Mouse (Mus musculus) heart, postnatal 4 days (tissue): ENCODE measurements around the gene Rere. TPM values are rescaled to one million over a fixed set of nuclear protein-coding genes. Genes with fewer than 3 reads are reported as not detected.

Experiments used
- DNase-seq: peaks from one replicate; pipeline ENCODE4 v3.0.0; 2021
- total RNA-seq, 2 experiments: library from RNA; stranded (reverse); gene quantifications; 2 replicates each; pipeline ENCODE4 v1.2.3; 2021

Rere gene
- total RNA-seq, 2 experiments from 2014 or later: 70.0 to 72.5 TPM

GRCm38 (mm10) chr4:150619011-150619410, 337.6 kb downstream of the Rere start:
- no peak for DNase-seq

GRCm38 (mm10) chr4:150622641-150623040, 341.2 kb downstream of the Rere start:
- no peak for DNase-seq

GRCm38 (mm10) chr4:150624214-150624823, 342.9 kb downstream of the Rere start:
- no peak for DNase-seq

- DNase-seq: no peak
Measured at GRCm38 (mm10) chr4:150624933-150625332, 343.5 kb downstream of the Rere start.

GRCm38 (mm10) chr4:150625425-150625824, 344.0 kb downstream of the Rere start:
- peak; percentile 84 for DNase-seq

GRCm38 (mm10) chr4:150625951-150626732, 344.7 kb downstream of the Rere start:
- peak; percentile 78 for DNase-seq

- peak; percentile 23 for DNase-seq
Measured at GRCm38 (mm10) chr4:150629266-150629665, 347.8 kb downstream of the Rere start.

GRCm38 (mm10) chr4:150635568-150635967, 354.1 kb downstream of the Rere start:
- DNase-seq: no peak

- no peak for DNase-seq
Measured at GRCm38 (mm10) chr4:150636635-150637034, 355.2 kb downstream of the Rere start.

GRCm38 (mm10) chr4:150644299-150644698, 362.9 kb downstream of the Rere start:
- no peak for DNase-seq

GRCm38 (mm10) chr4:150649327-150649726, 367.9 kb downstream of the Rere start:
- no peak for DNase-seq

- no peak for DNase-seq
Measured at GRCm38 (mm10) chr4:150651390-150652277, 370.2 kb downstream of the Rere start, which contains the start of gene Slc45a1. Slc45a1 (minus strand) TSS chr4:150652174.

GRCm38 (mm10) chr4:150653072-150653599, 371.7 kb downstream of the Rere start:
- no peak for DNase-seq

GRCm38 (mm10) chr4:150655989-150656388, 374.5 kb downstream of the Rere start:
- peak; percentile 92 for DNase-seq

- DNase-seq: peak; percentile 29
Measured at GRCm38 (mm10) chr4:150656504-150656903, 375.1 kb downstream of the Rere start.

GRCm38 (mm10) chr4:150659926-150660610, 378.6 kb downstream of the Rere start:
- DNase-seq: peak; percentile 41

- DNase-seq: no peak
Measured at GRCm38 (mm10) chr4:150661886-150662285, 380.4 kb downstream of the Rere start.

GRCm38 (mm10) chr4:150663192-150663591, 381.7 kb downstream of the Rere start:
- DNase-seq: peak; percentile 53

- peak; percentile 28 for DNase-seq
Measured at GRCm38 (mm10) chr4:150664726-150665125, 383.3 kb downstream of the Rere start.

- DNase-seq: no peak
Measured at GRCm38 (mm10) chr4:150665806-150666205, 384.4 kb downstream of the Rere start.
